Mouse (Mus musculus) Patski (cell line): ENCODE results near the gene Nqo2. TPM values are rescaled to one million over a fixed set of nuclear protein-coding genes. Genes with fewer than 3 reads are reported as not detected.

Experiments used
- ATAC-seq: fragments of 100-300 bp; one replicate; pipeline ENCODE4 v1.8.0; 2021
- CTCF ChIA-PET: fragments of 350-600 bp; sonication (Branson Sonifier 250); formaldehyde crosslinking; loops from one replicate; lab custom pipeline; 2022; ENCODE audit warnings: inconsistent platforms; lab: Charles Lee
- POLR2A ChIA-PET: fragments of 350-600 bp; sonication (Branson Sonifier 250); formaldehyde crosslinking; loops from one replicate; lab custom pipeline; 2022; ENCODE audit warnings: antibody characterized with exemption, inconsistent platforms; lab: Charles Lee
- DNase-seq: peaks from one replicate; pipeline ENCODE4 v3.0.0-alpha.2; 2011; ENCODE audit warnings: low read depth, low spot score
- H3K27me3 ChIP-seq: fragments of 371-371 bp; one replicate; pipeline ENCODE4 v1.5.1; 2021
- CTCF ChIP-seq: fragments of 100-300 bp; IDR thresholded peaks from one replicate; pipeline ENCODE4 v1.5.1; 2021
- in situ Hi-C: fragments of 300-500 bp; cut with MboI; formaldehyde crosslinking; loops from 3 replicates; pipeline ENCODE4 v1.11.1; 2018; ENCODE audit warnings: low pct_unique_long_range_greater_than_20kb, mixed read lengths
- polyA plus RNA-seq: library from polyadenylated mRNA; unstranded; gene quantifications from one replicate; pipeline ENCODE4 v1.2.3, GENCODE M21; 2021

Nqo2 gene
- polyA plus RNA-seq, 1 experiment from 2014 or later = 22.6 TPM

DNA sequence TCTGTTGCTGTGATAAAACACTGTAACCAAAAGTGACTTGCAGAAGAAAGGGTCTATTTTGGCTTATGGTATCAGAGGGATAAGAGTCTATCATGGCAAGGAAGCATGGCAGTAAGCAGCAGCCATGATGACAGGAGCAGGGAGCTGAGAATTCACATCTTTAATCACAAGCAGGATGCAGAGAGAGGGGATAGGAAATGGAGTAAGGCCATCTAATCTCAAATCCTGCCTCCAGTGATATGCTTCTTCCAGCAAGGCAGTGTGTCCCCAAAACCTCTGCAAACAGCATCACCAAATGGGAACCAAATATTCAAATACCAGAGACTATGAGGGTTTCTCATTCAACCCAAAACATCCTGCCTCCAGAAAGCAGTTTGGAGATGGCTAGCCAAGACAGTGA, 2.1 kb downstream of the Nqo2 start:
- ChIA-PET CTCF (interaction anchor here (1.1 to 2.8 kb wide), 3 partner anchors 10 to 28 kb away, joined by 3 to 16 read pairs (median 7); no protein-coding TSS in a partner anchor), POLR2A (interaction anchor here (0.9 to 1.4 kb wide), 2 partner anchors 29 to 179 kb away, joined by 3 to 5 read pairs; no protein-coding TSS in a partner anchor)
- no peak for TF ChIP-seq CTCF
- no peak for ATAC-seq
- no peak for DNase-seq
- no peaks in the 10 kb centered on the region for H3K27me3 ChIP-seq
- in situ Hi-C loops = no loop called here

DNA sequence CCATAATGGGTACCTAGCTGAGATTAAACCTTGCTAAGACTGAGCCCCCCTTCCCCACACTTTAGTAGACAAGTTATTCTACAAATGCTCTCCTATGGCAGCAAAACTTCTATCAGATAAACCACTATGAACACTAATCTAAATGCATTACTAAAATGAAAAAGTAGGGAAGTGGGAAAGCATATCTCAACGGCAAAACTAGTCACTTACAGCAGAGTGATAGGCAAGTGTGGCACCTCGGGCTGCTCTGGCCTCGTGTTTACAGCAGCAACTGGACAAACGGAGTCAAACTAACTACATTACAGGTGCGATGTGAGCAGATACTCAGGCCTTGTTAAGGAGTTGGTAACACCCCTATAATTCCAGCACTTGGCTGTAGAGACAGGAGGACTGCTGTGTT, 25.1 kb downstream of the Nqo2 start:
- ChIA-PET CTCF (interaction anchor here (1.0 kb wide), 1 partner anchor 33 kb away, joined by 3 read pairs; no protein-coding TSS in a partner anchor), POLR2A (no interaction called here)
- H3K27me3 ChIP-seq = no peaks in the 10 kb centered on the region
- no peak for TF ChIP-seq CTCF
- DNase-seq (no peak), ATAC-seq (no peak)
- in situ Hi-C loops = no loop called here

GRCm38 (mm10) chr13:33995197-33995596, 30.7 kb downstream of the Nqo2 start:
- ATAC-seq = no peak
- H3K27me3 ChIP-seq = no peaks in the 10 kb centered on the region
- ChIA-PET POLR2A (interaction anchor here (1.1 kb wide), 1 partner anchor 38 kb away, joined by 4 read pairs; no protein-coding TSS in a partner anchor), CTCF (interaction anchor here (0.7 to 4.6 kb wide), 17 partner anchors 9 to 1166 kb away, joined by 3 to 61 read pairs (median 5); partner anchors contain the start of genes Bphl, Nqo2 and Psmg4)
- TF ChIP-seq CTCF = peak; percentile 87
- in situ Hi-C loops = loop anchor here (5.0 kb wide), 1 partner anchor 33 kb away; the partner anchor contains the start of gene Nqo2
- no peak for DNase-seq

DNA sequence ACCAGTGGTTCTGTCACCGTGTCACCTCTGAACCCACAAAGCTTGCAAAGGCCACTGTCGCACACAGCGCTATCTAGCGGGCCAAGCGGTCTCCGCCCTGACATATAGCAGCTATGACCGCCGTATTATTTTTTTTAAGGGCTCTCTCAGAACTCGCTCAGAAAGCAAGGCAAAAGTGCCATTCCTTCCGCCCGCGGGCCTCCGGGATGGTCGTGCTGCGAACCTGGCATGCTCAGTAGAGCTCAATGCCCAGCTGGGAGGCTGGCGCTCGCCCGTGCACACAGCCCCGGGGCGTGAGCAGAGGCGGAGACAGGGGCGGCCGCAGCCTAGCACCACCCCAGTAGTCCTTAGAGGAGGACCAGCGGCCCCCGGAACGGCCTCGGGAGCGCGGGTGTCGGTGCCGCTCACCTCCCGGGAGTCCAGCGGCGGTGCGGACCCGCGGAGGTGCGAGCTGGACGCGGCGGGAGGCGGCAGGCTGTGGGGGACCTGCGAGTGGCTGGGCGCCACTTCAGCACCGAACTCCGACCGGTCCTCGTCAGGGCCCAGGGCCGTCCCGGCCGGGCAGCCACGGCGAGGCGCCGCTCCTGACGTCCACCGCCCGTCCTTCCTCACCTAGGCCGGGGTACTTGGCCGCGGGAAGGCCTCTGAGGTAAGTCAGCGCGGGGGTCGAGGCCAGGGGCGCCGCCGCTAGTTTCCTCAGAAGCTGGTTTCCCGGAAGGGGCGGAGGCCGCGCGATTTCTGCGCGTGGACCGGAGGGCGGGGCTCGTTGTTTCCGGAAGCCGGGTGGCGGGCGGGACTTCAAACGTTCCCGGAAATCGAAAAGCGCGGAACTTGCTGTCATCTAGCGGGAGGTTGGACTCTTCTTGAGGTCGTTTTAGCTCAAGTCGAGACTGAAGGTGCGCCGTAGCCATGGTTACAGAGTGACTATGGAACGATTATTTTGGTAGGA, 37.8 kb downstream of the Nqo2 start, which contains the start of the genes Ripk1 and Serpinb6a:
Gene Ripk1 (plus strand): TSS at position 306 of the 949 bp plus-strand sequence.
Gene Serpinb6a (minus strand): TSS at position 737 of the 949 bp plus-strand sequence.
- peak; percentile 58 for TF ChIP-seq CTCF
- ATAC-seq (peak; percentile 96), DNase-seq (peak; percentile 35)
- in situ Hi-C loops = loop anchor here (5.0 kb wide), 1 partner anchor 1150 kb away; the partner anchor contains the start of gene Serpinb1a
- no peaks in the 10 kb centered on the region for H3K27me3 ChIP-seq
- POLR2A ChIA-PET = interaction anchor here (1.1 to 1.2 kb wide), 2 partner anchors 36 to 46 kb away, joined by 3 read pairs; no protein-coding TSS in a partner anchor
- CTCF ChIA-PET = interaction anchor here (0.7 to 3.7 kb wide), 4 partner anchors 12 to 45 kb away, joined by 3 to 17 read pairs (median 4); no protein-coding TSS in a partner anchor

- no peaks in the 10 kb centered on the region for H3K27me3 ChIP-seq
- POLR2A ChIA-PET = interaction anchor here (1.1 kb wide), 1 partner anchor 35 kb away, joined by 3 read pairs; no protein-coding TSS in a partner anchor
- in situ Hi-C loops = loop anchor here (5.0 kb wide), 1 partner anchor 1151 kb away; the partner anchor contains the start of gene Serpinb1a
- TF ChIP-seq CTCF = no peak
- ATAC-seq (no peak), DNase-seq (no peak)
- CTCF ChIA-PET = interaction anchor here (2.1 to 3.7 kb wide), 2 partner anchors 40 to 46 kb away, joined by 5 to 17 read pairs; no protein-coding TSS in a partner anchor
These were observed 38.6 kb downstream of the Nqo2 start for GRCm38 (mm10) chr13:34003058-34003457.

DNA sequence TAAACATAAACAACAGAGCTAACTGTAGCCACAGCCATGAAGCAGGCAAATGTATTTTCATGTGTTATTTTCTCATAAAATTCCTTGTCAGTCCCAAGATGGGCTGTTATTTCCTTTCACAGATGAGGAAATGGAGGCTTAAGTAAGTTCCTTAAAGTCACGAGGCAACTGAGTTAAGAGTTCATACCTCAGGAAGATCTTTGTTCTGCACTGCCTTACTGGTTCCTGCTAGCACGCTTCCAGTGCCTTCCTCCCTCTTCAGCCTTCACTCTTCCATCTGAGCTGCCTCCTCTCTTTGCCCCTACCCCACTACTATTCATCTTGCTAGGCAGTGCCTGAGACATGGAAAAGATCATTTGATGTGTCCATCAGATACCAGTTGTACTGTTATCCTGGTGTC, 42.7 kb downstream of the Nqo2 start:
- H3K27me3 ChIP-seq = no peaks in the 10 kb centered on the region
- in situ Hi-C loops = no loop called here
- ChIA-PET POLR2A (no interaction called here), CTCF (no interaction called here)
- DNase-seq (no peak), ATAC-seq (no peak)
- no peak for TF ChIP-seq CTCF

GRCm38 (mm10) chr13:34016927-34017569, 52.6 kb downstream of the Nqo2 start:
- no peak for ATAC-seq
- no peak for TF ChIP-seq CTCF
- no peak for DNase-seq
- no peaks in the 10 kb centered on the region for H3K27me3 ChIP-seq
- ChIA-PET POLR2A (no interaction called here), CTCF (no interaction called here)
- in situ Hi-C loops = no loop called here

GRCm38 (mm10) chr13:34018521-34018920, 54.0 kb downstream of the Nqo2 start:
- POLR2A ChIA-PET = no interaction called here
- DNase-seq = no peak
- CTCF ChIA-PET = no interaction called here
- ATAC-seq = no peak
- H3K27me3 ChIP-seq = no peaks in the 10 kb centered on the region
- in situ Hi-C loops = no loop called here
- no peak for TF ChIP-seq CTCF

GRCm38 (mm10) chr13:34021998-34022397, 57.5 kb downstream of the Nqo2 start:
- no peak for ATAC-seq
- CTCF ChIA-PET = no interaction called here
- TF ChIP-seq CTCF = no peak
- POLR2A ChIA-PET = no interaction called here
- no peak for DNase-seq
- no peaks in the 10 kb centered on the region for H3K27me3 ChIP-seq
- in situ Hi-C loops = no loop called here

DNA sequence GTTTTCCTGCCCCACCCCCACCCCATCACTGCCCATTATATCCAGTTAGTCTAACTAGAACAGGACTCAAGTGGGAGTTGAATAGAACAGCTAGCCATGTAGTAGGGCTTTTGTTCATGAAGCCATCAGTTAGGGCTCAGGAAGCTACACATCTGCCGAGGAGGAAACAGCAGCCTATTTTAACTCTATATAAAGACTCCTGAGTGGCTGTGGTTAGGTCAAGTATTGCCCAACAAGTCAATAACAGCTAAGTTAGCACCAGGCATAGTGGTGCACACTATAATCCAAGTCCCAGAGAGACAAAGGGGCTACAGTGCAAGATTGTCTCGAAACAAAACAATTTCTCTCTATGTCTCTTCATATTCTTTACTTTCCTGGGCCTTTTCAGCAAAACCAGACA, 67.6 kb downstream of the Nqo2 start:
- ATAC-seq = no peak
- CTCF ChIA-PET = no interaction called here

More for the DNA sequence above, 67.6 kb downstream of the Nqo2 start:
- no peak for DNase-seq
- H3K27me3 ChIP-seq = no peaks in the 10 kb centered on the region
- POLR2A ChIA-PET = no interaction called here
- in situ Hi-C loops = loop anchor here (10.0 kb wide), 2 partner anchors 603 to 843 kb away; partner anchors contain the start of gene Prpf4b
- TF ChIP-seq CTCF = no peak
